Mouse (Mus musculus): ENCODE data around the gene Vmn1r180. TPM values are rescaled to one million over a fixed set of nuclear protein-coding genes. Genes with fewer than 3 reads are reported as not detected.
"Not testable (repeated sequence)": the region's sequence is repeated elsewhere in the genome, so short reads cannot be mapped to it uniquely, and the experiment has no call there.

Vmn1r180 gene
- not detected in 2 replicates for polyA plus RNA-seq (2012; rRNA removed)

- no peak for DNase-seq
- Histone ChIP-seq H3K27me3 (ENCODE audit: control insufficient read depth, insufficient read depth, low read length) (no peaks in the 10 kb centered on the region), H3K4me1 (ENCODE audit: control insufficient read depth, insufficient read depth, low read length) (no peaks in the 10 kb centered on the region), H3K27ac (ENCODE audit: insufficient read depth, low read length) (no peak within 1 kb of the TSS), H3K4me3 (replicated peaks; ENCODE audit: insufficient read depth, low read depth, low read length) (no peak within 1 kb of the TSS)
- TF ChIP-seq CTCF (IDR thresholded peaks at IDR 0.05; ENCODE audit: borderline replicate concordance, insufficient read depth, low read depth, low read length) (no peak), POLR2A (IDR thresholded peaks at IDR 0.05; ENCODE audit: borderline replicate concordance, insufficient read depth, low read length) (no peak)
These were observed at the start of gene Vmn1r180 for GRCm38 (mm10) chr7:23950332-23950731. TSS of gene Vmn1r180 (plus strand) at chr7:23950632.

GRCm38 (mm10) chr7:23926678-23927077 is 23.8 kb upstream of the Vmn1r180 start, which contains the start of gene Vmn1r179:
TSS of gene Vmn1r179 (plus strand) at chr7:23926978.
- TF ChIP-seq CTCF (IDR thresholded peaks at IDR 0.05; ENCODE audit: borderline replicate concordance, insufficient read depth, low read depth, low read length) (no peak), POLR2A (IDR thresholded peaks at IDR 0.05; ENCODE audit: borderline replicate concordance, insufficient read depth, low read length) (no peak)
- WGBS = 30% methylated on average over 2 of the region's 2 CpGs

GRCm38 (mm10) chr7:23968044-23968443 is 17.6 kb downstream of the Vmn1r180 start:
- WGBS = 42% methylated on average over 3 of the region's 3 CpGs
- not testable (repeated sequence) for H3K4me1 ChIP-seq (ENCODE audit: control insufficient read depth, insufficient read depth, low read length)

More at GRCm38 (mm10) chr7:23926678-23927077, 23.8 kb upstream of the Vmn1r180 start, which contains the start of gene Vmn1r179:
- H3K27ac ChIP-seq (ENCODE audit: insufficient read depth, low read length) = no peak within 1 kb of the TSS
- no peaks in the 10 kb centered on the region for H3K4me1 ChIP-seq (ENCODE audit: control insufficient read depth, insufficient read depth, low read length)
- no peak for DNase-seq
- H3K27me3 ChIP-seq (ENCODE audit: control insufficient read depth, insufficient read depth, low read length) = no peaks in the 10 kb centered on the region
- no peak within 1 kb of the TSS for H3K4me3 ChIP-seq (replicated peaks; ENCODE audit: insufficient read depth, low read depth, low read length)

GRCm38 (mm10) chr7:23974315-23974714 is 23.9 kb downstream of the Vmn1r180 start, which contains the start of gene Vmn1r181:
TSS of gene Vmn1r181 (plus strand) at chr7:23974615.
- H3K27ac ChIP-seq (ENCODE audit: insufficient read depth, low read length); H3K4me3 ChIP-seq (replicated peaks; ENCODE audit: insufficient read depth, low read depth, low read length); H3K27me3 ChIP-seq (ENCODE audit: control insufficient read depth, insufficient read depth, low read length); DNase-seq; H3K4me1 ChIP-seq (ENCODE audit: control insufficient read depth, insufficient read depth, low read length): not testable (repeated sequence)
- WGBS = 80% methylated on average over 9 of the region's 9 CpGs

More at GRCm38 (mm10) chr7:23968044-23968443, 17.6 kb downstream of the Vmn1r180 start:
- peak; percentile 14 for DNase-seq
- H3K27ac ChIP-seq (ENCODE audit: insufficient read depth, low read length); H3K27me3 ChIP-seq (ENCODE audit: control insufficient read depth, insufficient read depth, low read length); H3K4me3 ChIP-seq (replicated peaks; ENCODE audit: insufficient read depth, low read depth, low read length): not testable (repeated sequence)

DNA sequence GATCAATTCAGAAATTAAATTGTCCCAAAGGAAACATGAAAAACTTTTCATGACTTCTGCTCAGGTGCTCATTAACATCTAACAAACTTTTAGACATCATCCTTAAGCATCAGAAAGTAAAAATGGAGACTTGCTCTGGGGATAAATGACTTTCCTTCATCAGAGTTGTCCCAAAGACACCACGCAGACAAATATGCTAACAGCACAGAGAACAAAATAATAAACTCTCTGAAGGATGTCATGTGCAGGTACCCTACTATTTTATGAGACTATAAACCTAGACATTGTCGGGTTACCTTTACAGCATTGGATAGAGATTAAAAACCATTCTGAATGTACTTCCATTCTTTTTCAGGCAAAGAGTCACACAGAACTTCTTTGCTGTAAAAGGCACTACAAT is 51.0 kb downstream of the Vmn1r180 start, which contains the start of gene V1rd19:
Gene V1rd19, plus strand, starts transcription at position 301 of the 400 bp plus-strand sequence.
- WGBS = 56% methylated on average over 2 of the region's 2 CpGs
- no peak for DNase-seq
- no peak within 1 kb of the TSS for H3K4me3 ChIP-seq (replicated peaks; ENCODE audit: insufficient read depth, low read depth, low read length)
- no peak within 1 kb of the TSS for H3K27ac ChIP-seq (ENCODE audit: insufficient read depth, low read length)
- H3K4me1 ChIP-seq (ENCODE audit: control insufficient read depth, insufficient read depth, low read length) = no peaks in the 10 kb centered on the region
- H3K27me3 ChIP-seq (ENCODE audit: control insufficient read depth, insufficient read depth, low read length) = no peaks in the 10 kb centered on the region
- TF ChIP-seq CTCF (IDR thresholded peaks at IDR 0.05; ENCODE audit: borderline replicate concordance, insufficient read depth, low read depth, low read length) (no peak), POLR2A (IDR thresholded peaks at IDR 0.05; ENCODE audit: borderline replicate concordance, insufficient read depth, low read length) (no peak)

Other genes with a start within 250 kb of the Vmn1r180 start
- not detected in 2 replicates for gene Vmn1r173, start 249.9 kb upstream of the Vmn1r180 start, polyA plus RNA-seq (2012; rRNA removed)
- gene Vmn1r174, start 198.4 kb upstream of the Vmn1r180 start, polyA plus RNA-seq (2012; rRNA removed) = not detected in 2 replicates
- not detected in 2 replicates for gene Vmn1r175, start 140.0 kb upstream of the Vmn1r180 start, polyA plus RNA-seq (2012; rRNA removed)
- not detected in 2 replicates for gene Vmn1r176, start 113.3 kb upstream of the Vmn1r180 start, polyA plus RNA-seq (2012; rRNA removed)
- gene Vmn1r177, start 84.2 kb upstream of the Vmn1r180 start, polyA plus RNA-seq (2012; rRNA removed) = not detected in 2 replicates
- not detected in 2 replicates for gene Vmn1r178, start 58.6 kb upstream of the Vmn1r180 start, polyA plus RNA-seq (2012; rRNA removed)
- not detected in 2 replicates for gene Vmn1r179, start 23.7 kb upstream of the Vmn1r180 start, polyA plus RNA-seq (2012; rRNA removed)
- not detected in 2 replicates for gene Vmn1r181, start 24.0 kb downstream of the Vmn1r180 start, polyA plus RNA-seq (2012; rRNA removed)
- gene V1rd19, start 51.1 kb downstream of the Vmn1r180 start, polyA plus RNA-seq (2012; rRNA removed) = not detected in 2 replicates
- gene Vmn1r183, start 102.6 kb downstream of the Vmn1r180 start, polyA plus RNA-seq (2012; rRNA removed) = not detected in 2 replicates
- 35.3 and 36.3 TPM in 2 replicates for gene Zfp180, start 131.3 kb downstream of the Vmn1r180 start, polyA plus RNA-seq (2012; rRNA removed)
- 7.7 and 8.1 TPM in 2 replicates for gene Zfp112, start 161.7 kb downstream of the Vmn1r180 start, polyA plus RNA-seq (2012; rRNA removed)
- 20.2 and 21.4 TPM in 2 replicates for gene Zfp235, start 183.5 kb downstream of the Vmn1r180 start, polyA plus RNA-seq (2012; rRNA removed)
- gene Zfp114, start 224.4 kb downstream of the Vmn1r180 start, polyA plus RNA-seq (2012; rRNA removed) = 2.2 and 3.0 TPM in 2 replicates